Mouse (Mus musculus) intestine, embryonic 16.5 days (tissue): Measurements from ENCODE around the gene 1700001P01Rik. TPM values are rescaled to one million over a fixed set of nuclear protein-coding genes. Genes with fewer than 3 reads are reported as not detected.
"Not testable (repeated sequence)": the region's sequence is repeated elsewhere in the genome, so short reads cannot be mapped to it uniquely, and the experiment has no call there.

Experiments used
- ATAC-seq: fragments of 200-750 bp; cut with Nextera tagmentation; 2 replicates; pipeline ENCODE4 v1.8.0; 2017; ENCODE audit warnings: moderate TSS enrichment, moderate library complexity
- H3K27ac ChIP-seq: fragments of 300-500 bp; sonication (generic); 2 replicates; pipeline ENCODE4 v1.5.1; 2014; ENCODE audit warnings: mild to moderate bottlenecking, low read length
- H3K27me3 ChIP-seq: fragments of 300-500 bp; sonication (generic); replicated peaks from 2 replicates; pipeline ENCODE4 v1.6.1; 2014; ENCODE audit warnings: low read length, control low read depth, mixed read lengths; ENCODE audit not compliant: control insufficient read depth, insufficient read depth
- H3K36me3 ChIP-seq: fragments of 300-500 bp; sonication (generic); 2 replicates; pipeline ENCODE4 v1.6.1; 2014; ENCODE audit warnings: low read length, control low read depth; ENCODE audit not compliant: control insufficient read depth, insufficient read depth
- H3K4me1 ChIP-seq: fragments of 300-500 bp; sonication (generic); 2 replicates; pipeline ENCODE4 v1.6.1; 2014; ENCODE audit warnings: low read length, control low read depth, mixed read lengths; ENCODE audit not compliant: control insufficient read depth, insufficient read depth
- H3K4me2 ChIP-seq: fragments of 300-500 bp; sonication (generic); 2 replicates; pipeline ENCODE4 v1.6.1; 2014; ENCODE audit warnings: low read depth, low read length, control low read depth
- H3K4me3 ChIP-seq: fragments of 300-500 bp; sonication (generic); 2 replicates; pipeline ENCODE4 v1.5.1; 2014; ENCODE audit warnings: mild to moderate bottlenecking, low read length
- H3K9ac ChIP-seq: fragments of 300-500 bp; sonication (generic); 2 replicates; pipeline ENCODE4 v1.6.1; 2014; ENCODE audit warnings: low read depth, low read length
- H3K9me3 ChIP-seq: fragments of 300-500 bp; sonication (generic); 2 replicates; pipeline ENCODE4 v1.6.1; 2016; ENCODE audit warnings: low read length, control low read depth; ENCODE audit not compliant: control insufficient read depth
- WGBS: fragments of 180-500 bp; shearing (Covaris S2); extraction: QIAGEN DNeasy Blood & Tissue Kit; methylation state at CpG from one replicate; pipeline ENCODE4 v1.1.7; 2014; 5-methylcytosine and 5-hydroxymethylcytosine counted together
- microRNA-seq: library from miRNA; unstranded; fragments of <30 nt; microRNA quantifications from one replicate; pipeline ENCODE4, GENCODE M21; 2016
- polyA plus RNA-seq: library from polyadenylated mRNA; unstranded; fragments of >200 nt; fragmentation: Nextera tagmentation; extraction: Ambion mirVana; gene quantifications from 2 replicates; pipeline ENCODE4 v1.2.1, GENCODE M21; 2015

The 1700001P01Rik gene
- polyA plus RNA-seq, 1 experiment from 2014 or later = not detected

DNA sequence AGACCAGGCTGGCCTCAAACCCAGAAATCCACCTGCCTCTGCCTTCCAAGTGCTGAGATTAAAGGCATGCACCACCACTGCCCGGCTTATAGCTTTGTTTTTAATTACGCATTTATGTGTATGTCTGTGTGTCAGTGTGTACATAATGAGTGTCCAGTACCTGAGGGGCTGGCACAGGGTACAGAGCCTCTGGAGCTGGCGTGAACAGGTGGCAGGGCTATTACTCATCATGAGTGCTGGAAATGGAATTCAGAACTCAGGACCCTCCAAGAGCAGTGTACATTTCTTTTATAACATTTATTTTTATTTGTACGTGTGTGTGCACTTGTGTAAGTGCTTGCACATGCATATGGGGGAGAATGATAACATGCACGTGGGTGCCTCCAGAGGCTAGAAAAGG lies 39.1 kb downstream of the 1700001P01Rik start:
- 87% methylated on average over 5 of the region's 5 CpGs for WGBS
- Histone ChIP-seq H3K9me3 (no peaks in the 10 kb centered on the region), H3K4me2 (no peak overlapping the region), H3K36me3 (no peaks in the 10 kb centered on the region), H3K27ac (no peak overlapping the region), H3K4me3 (no peak overlapping the region), H3K9ac (no peak overlapping the region), H3K27me3 (no peaks in the 10 kb centered on the region), H3K4me1 (peaks cover 3% of the 10 kb centered on the region; the same call in 1 of the 2 replicates)
- ATAC-seq = no peak

DNA sequence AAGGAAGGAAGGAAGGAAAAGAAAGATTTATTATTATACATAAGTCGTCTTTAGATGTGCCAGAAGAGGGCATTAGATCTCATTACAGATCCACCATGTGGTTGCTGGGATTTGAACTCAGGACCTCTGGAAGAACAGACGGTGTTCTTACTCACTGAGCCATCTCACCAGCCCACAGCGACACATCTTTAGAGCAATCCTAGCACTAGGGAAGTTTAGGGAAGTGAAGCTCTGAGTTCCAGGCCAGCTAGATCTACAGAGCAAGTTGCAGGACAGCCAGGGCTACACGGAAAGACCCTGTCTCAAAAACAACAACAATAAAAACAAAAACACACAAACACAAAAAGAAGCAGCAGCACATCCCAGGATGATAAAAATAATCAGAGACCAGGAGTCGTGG lies 40.9 kb downstream of the 1700001P01Rik start:
- H3K36me3 ChIP-seq, H3K27ac ChIP-seq, H3K4me3 ChIP-seq, H3K9me3 ChIP-seq, H3K9ac ChIP-seq, H3K27me3 ChIP-seq, H3K4me2 ChIP-seq, H3K4me1 ChIP-seq, ATAC-seq: not testable (repeated sequence)
- WGBS = 86% methylated on average over 5 of the region's 5 CpGs

DNA sequence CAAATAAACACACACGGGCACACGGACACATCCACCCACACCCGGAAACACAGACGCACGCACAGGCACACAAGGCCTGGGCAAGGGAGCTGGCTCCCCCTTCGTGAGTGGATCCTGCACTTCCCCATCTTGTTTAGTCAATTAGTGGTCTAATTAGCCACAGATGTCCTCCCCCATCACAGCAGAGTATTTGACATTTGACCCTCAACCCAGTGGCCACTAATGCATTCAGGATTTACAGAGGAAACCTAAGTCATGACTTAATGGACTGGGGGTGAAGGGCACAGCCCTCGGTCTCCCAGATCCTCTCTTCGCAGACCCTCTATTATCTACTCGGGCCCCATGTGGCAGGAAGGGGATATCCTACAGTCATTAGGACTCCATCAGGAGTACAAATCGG lies 42.0 kb downstream of the 1700001P01Rik start:
- Histone ChIP-seq H3K36me3 (no peaks in the 10 kb centered on the region; the same call in 1 of the 2 replicates), H3K9ac (no peak overlapping the region), H3K4me3 (no peak overlapping the region), H3K4me1 (no peaks in the 10 kb centered on the region), H3K4me2 (no peak overlapping the region), H3K9me3 (no peaks in the 10 kb centered on the region), H3K27ac (no peak overlapping the region), H3K27me3 (no peaks in the 10 kb centered on the region)
- ATAC-seq = no peak
- 50% methylated on average over 10 of the region's 10 CpGs for WGBS

DNA sequence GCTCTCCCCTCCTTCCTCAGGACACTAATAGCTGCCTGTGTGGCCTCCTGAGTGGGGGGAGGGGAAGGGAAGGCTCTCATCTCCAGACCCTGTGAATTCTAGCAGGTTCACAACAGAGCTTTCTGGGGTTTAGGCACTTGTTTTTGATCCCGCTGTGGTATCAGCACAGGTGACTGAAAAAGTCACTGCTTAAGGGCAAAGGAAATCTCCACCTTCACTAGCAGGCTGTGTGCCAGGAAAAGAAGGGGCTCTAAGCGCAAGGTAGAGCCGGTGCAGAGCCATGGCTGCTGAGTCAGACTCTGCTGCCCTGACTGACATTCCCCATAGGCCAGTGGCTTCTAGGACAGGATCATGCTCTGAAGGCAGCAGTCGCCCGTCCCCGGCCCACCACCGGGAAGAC lies 47.0 kb downstream of the 1700001P01Rik start:
- H3K4me2 ChIP-seq = no peak overlapping the region
- H3K9me3 ChIP-seq = no peaks in the 10 kb centered on the region
- H3K36me3 ChIP-seq = peaks cover 8% of the 10 kb centered on the region
- H3K27ac ChIP-seq = no peak overlapping the region
- no peak for ATAC-seq
- 77% methylated on average over 7 of the region's 7 CpGs for WGBS
- H3K4me1 ChIP-seq = no peaks in the 10 kb centered on the region
- no peak overlapping the region for H3K9ac ChIP-seq
- no peak overlapping the region for H3K4me3 ChIP-seq
- no peaks in the 10 kb centered on the region for H3K27me3 ChIP-seq

DNA sequence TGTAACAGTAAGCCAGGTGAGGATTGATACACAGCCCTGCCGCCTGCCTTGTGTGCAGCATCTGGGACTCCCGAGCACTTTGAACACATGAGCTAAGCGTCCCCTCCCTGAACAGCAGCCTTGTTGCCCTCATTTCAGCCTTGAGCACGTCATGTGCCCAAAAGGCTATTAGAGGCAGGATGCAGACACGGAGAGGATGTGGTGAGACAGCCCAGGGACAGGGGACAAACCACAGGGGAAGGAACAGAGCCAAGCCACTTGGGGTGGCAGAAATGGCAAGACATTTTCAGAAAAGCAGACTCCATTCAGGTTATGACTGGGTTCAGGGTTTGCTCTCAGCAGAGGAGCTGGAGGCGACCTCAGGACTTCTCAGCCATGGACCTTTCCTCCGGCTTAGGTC lies 47.4 kb downstream of the 1700001P01Rik start:
- no peak overlapping the region for H3K9ac ChIP-seq
- no peaks in the 10 kb centered on the region for H3K27me3 ChIP-seq
- WGBS = 74% methylated on average over 7 of the region's 7 CpGs
- no peaks in the 10 kb centered on the region for H3K4me1 ChIP-seq
- H3K9me3 ChIP-seq = no peaks in the 10 kb centered on the region
- H3K27ac ChIP-seq = no peak overlapping the region
- H3K4me3 ChIP-seq = no peak overlapping the region
- no peak for ATAC-seq
- no peak overlapping the region for H3K4me2 ChIP-seq
- peaks cover 8% of the 10 kb centered on the region for H3K36me3 ChIP-seq

DNA sequence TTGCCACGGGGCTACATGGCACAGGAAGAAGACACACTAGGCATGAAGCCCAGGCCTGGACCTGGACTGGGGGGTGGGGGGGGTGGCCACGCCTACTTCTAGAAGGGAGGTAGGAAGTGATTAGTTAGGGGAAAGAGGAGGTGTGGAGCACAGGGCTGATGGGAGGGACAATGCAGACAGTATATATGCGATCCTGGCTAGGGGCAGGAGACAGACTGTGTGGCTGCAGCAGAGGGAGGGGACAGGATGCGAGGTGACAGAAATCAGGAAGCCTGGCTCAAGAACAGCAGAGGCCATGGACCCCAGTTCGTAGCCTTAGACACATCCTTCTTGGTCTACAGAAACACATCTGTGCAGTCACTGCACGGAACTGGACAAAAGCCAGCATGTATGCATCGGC lies 52.0 kb downstream of the 1700001P01Rik start:
- H3K4me2 ChIP-seq = no peak overlapping the region
- peak; percentile 46; the same call in 1 of the 2 replicates for ATAC-seq
- WGBS = 77% methylated on average over 7 of the region's 7 CpGs
- no peak overlapping the region for H3K27ac ChIP-seq
- H3K4me1 ChIP-seq = no peaks in the 10 kb centered on the region
- peaks cover 27% of the 10 kb centered on the region for H3K36me3 ChIP-seq
- H3K9me3 ChIP-seq = no peaks in the 10 kb centered on the region
- no peak overlapping the region for H3K4me3 ChIP-seq
- no peaks in the 10 kb centered on the region for H3K27me3 ChIP-seq
- H3K9ac ChIP-seq = no peak overlapping the region

Small RNA genes lying within 50 kb of the gene (microRNA-seq; reads per million reads assigned to microRNA genes)
- not detected for gene Mir8102

Other genes with a start within 250 kb of the 1700001P01Rik start
- gene Srcin1, start 199.7 kb downstream of the 1700001P01Rik start, polyA plus RNA-seq = 0.10 and 0.12 TPM in 2 replicates
- gene Epop, start 146.2 kb downstream of the 1700001P01Rik start, polyA plus RNA-seq = 1.1 and 1.3 TPM in 2 replicates
- 2.2 and 2.6 TPM in 2 replicates for gene Mllt6, start 112.5 kb downstream of the 1700001P01Rik start, polyA plus RNA-seq
- gene Cisd3, start 90.1 kb downstream of the 1700001P01Rik start, polyA plus RNA-seq = 120 and 135 TPM in 2 replicates
- 11.9 and 12.1 TPM in 2 replicates for gene Pcgf2, start 75.4 kb downstream of the 1700001P01Rik start, polyA plus RNA-seq
- 419 and 429 TPM in 2 replicates for gene Psmb3, start 72.5 kb downstream of the 1700001P01Rik start, polyA plus RNA-seq
- gene Pip4k2b, start 31.2 kb downstream of the 1700001P01Rik start, polyA plus RNA-seq = 0.71 and 0.86 TPM in 2 replicates
- 11.1 and 11.9 TPM in 2 replicates for gene Cwc25, start 9.4 kb downstream of the 1700001P01Rik start, polyA plus RNA-seq
- gene Rpl23, start 6.5 kb upstream of the 1700001P01Rik start, polyA plus RNA-seq = 466 and 491 TPM in 2 replicates
- gene Lasp1, start 23.1 kb upstream of the 1700001P01Rik start, polyA plus RNA-seq = 141 and 148 TPM in 2 replicates
- 4.1 TPM in 2 replicates for gene B230217C12Rik, start 64.9 kb upstream of the 1700001P01Rik start, polyA plus RNA-seq
- 0.26 and 0.78 TPM in 2 replicates for gene Fbxo47, start 108.2 kb upstream of the 1700001P01Rik start, polyA plus RNA-seq
- gene Plxdc1, start 210.5 kb upstream of the 1700001P01Rik start, polyA plus RNA-seq = 0.34 and 0.65 TPM in 2 replicates
- 9.0 and 9.9 TPM in 2 replicates for gene Arl5c, start 220.3 kb upstream of the 1700001P01Rik start, polyA plus RNA-seq
- 5.1 TPM in 2 replicates for gene Cacnb1, start 247.1 kb upstream of the 1700001P01Rik start, polyA plus RNA-seq